Mouse (Mus musculus) neural tube, embryonic 11.5 days (tissue): ENCODE data around the gene Nid1. TPM values are rescaled to one million over a fixed set of nuclear protein-coding genes. Genes with fewer than 3 reads are reported as not detected.
"Not testable (repeated sequence)": the region's sequence is repeated elsewhere in the genome, so short reads cannot be mapped to it uniquely, and the experiment has no call there.

Experiments
- ATAC-seq: fragments of 200-750 bp; cut with Nextera tagmentation; 2 replicates; pipeline ENCODE4 v1.8.0; 2017; ENCODE audit warnings: moderate number of reproducible peaks, mild to moderate bottlenecking, moderate TSS enrichment, moderate library complexity; ENCODE audit not compliant: insufficient read depth, low FRiP score, low TSS enrichment
- DNase-seq: peaks from one replicate; pipeline ENCODE4 v3.0.0-alpha.2; 2015; ENCODE audit warnings: low spot score
- H3K27ac ChIP-seq: fragments of 300-500 bp; sonication (generic); 2 replicates; pipeline ENCODE4 v1.5.1; 2014; ENCODE audit warnings: low read depth, mild to moderate bottlenecking, low read length
- H3K27me3 ChIP-seq: fragments of 300-500 bp; sonication (generic); 2 replicates; pipeline ENCODE4 v1.6.1; 2014; ENCODE audit warnings: mild to moderate bottlenecking, low read length, mixed read lengths; ENCODE audit not compliant: control insufficient read depth, insufficient read depth
- H3K36me3 ChIP-seq: fragments of 300-500 bp; sonication (generic); 2 replicates; pipeline ENCODE4 v1.6.1; 2014; ENCODE audit warnings: mild to moderate bottlenecking, low read length, moderate library complexity, mixed read lengths; ENCODE audit not compliant: control insufficient read depth, insufficient read depth
- H3K4me1 ChIP-seq: fragments of 300-500 bp; sonication (generic); 2 replicates; pipeline ENCODE4 v1.6.1; 2014; ENCODE audit warnings: low read length, mixed read lengths; ENCODE audit not compliant: control insufficient read depth, insufficient read depth
- H3K4me2 ChIP-seq: fragments of 300-500 bp; sonication (generic); 2 replicates; pipeline ENCODE4 v1.6.1; 2014; ENCODE audit warnings: low read depth, mild to moderate bottlenecking, moderate library complexity
- H3K4me3 ChIP-seq: fragments of 300-500 bp; sonication (generic); 2 replicates; pipeline ENCODE4 v1.5.1; 2014; ENCODE audit warnings: low read depth, low read length
- H3K9ac ChIP-seq: fragments of 300-500 bp; sonication (generic); 2 replicates; pipeline ENCODE4 v1.6.1; 2014; ENCODE audit warnings: mild to moderate bottlenecking, low read length
- H3K9me3 ChIP-seq: fragments of 300-500 bp; sonication (generic); 2 replicates; pipeline ENCODE4 v1.6.1; 2016; ENCODE audit warnings: low read length; ENCODE audit not compliant: control insufficient read depth
- WGBS: fragments of 180-500 bp; shearing (Covaris S2); extraction: QIAGEN DNeasy Blood & Tissue Kit; methylation state at CpG from one replicate; pipeline ENCODE4 v1.1.7; 2014; 5-methylcytosine and 5-hydroxymethylcytosine counted together
- polyA plus RNA-seq: library from polyadenylated mRNA; unstranded; fragments of >200 nt; fragmentation: Nextera tagmentation; extraction: Ambion mirVana; gene quantifications from 2 replicates; pipeline ENCODE4 v1.2.1, GENCODE M21; 2014

Nid1 gene
- 53.1 and 54.3 TPM in 2 replicates for polyA plus RNA-seq

DNA sequence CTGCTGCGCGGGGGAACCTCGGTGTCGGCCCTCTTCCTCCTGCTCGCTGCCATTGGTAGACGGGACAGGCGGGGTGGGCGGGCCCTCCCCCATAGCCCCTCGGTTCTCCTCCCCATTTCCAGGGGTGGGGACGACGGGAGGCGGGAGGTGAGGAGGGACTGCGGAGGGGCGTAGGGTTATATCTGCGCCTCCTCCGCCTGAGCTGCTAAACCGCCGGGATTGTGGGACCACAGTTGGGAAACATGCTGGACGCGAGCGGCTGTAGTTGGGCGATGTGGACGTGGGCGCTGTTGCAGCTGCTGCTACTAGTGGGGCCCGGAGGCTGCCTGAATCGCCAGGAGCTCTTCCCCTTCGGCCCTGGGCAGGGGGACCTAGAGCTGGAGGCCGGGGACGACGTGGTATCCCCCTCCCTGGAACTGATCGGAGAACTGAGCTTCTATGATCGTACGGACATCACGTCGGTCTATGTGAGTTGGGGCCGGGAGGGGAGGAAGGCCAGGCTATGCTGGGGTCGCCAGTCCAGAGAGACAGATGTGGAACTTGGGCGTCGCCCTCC, at the start of gene Nid1:
Nid1 (plus strand) TSS at position 92 of the 556 bp plus-strand sequence.
- H3K9ac ChIP-seq, H3K27ac ChIP-seq, H3K4me2 ChIP-seq, H3K4me1 ChIP-seq, H3K27me3 ChIP-seq, H3K9me3 ChIP-seq, H3K36me3 ChIP-seq: not testable (repeated sequence)
- ATAC-seq = peak; percentile 79
- peak; percentile 25 for DNase-seq
- 0 out of 2 replicates have a peak within 1 kb of the TSS, but pooled peaks have one; percentile 10 for H3K4me3 ChIP-seq
- 0% methylated on average over 17 of the region's 39 CpGs for WGBS

GRCm38 (mm10) chr13:13393228-13394095, 43.9 kb upstream of the Nid1 start, which contains the start of gene Gpr137b:
Gene Gpr137b (minus strand): TSS chr13:13394014.
- H3K4me1 ChIP-seq, H3K27me3 ChIP-seq, H3K27ac ChIP-seq, H3K36me3 ChIP-seq, H3K9me3 ChIP-seq, H3K9ac ChIP-seq: not testable (repeated sequence)
- peak within 1 kb of the TSS; percentile 35 for H3K4me2 ChIP-seq
- DNase-seq (peak; percentile 75), ATAC-seq (peak; percentile 88)
- H3K4me3 ChIP-seq = peak within 1 kb of the TSS; percentile 29
- under 1% methylated on average over 45 of the region's 78 CpGs for WGBS

DNA sequence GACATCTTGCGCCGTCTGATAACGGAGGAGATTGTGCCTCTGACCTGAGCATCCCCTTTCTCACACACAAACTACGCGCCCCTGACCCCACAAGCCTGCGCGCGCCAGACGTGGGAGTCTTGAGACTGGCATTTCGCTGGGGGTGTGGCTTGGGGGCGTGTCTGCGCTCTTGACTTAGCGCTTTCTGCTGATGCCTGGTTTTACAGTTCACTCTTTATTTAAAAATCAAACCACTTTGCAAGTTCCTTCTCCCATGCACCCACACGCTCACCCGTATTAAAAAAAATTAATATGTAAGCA, 43.3 kb upstream of the Nid1 start:
- peak; percentile 70 for DNase-seq
- H3K4me2 ChIP-seq = peak overlapping the region; percentile 35
- H3K4me1 ChIP-seq, H3K9me3 ChIP-seq, H3K36me3 ChIP-seq, H3K9ac ChIP-seq, H3K27me3 ChIP-seq, H3K27ac ChIP-seq: not testable (repeated sequence)
- H3K4me3 ChIP-seq = peak overlapping the region; percentile 16; the same call in 1 of the 2 replicates
- ATAC-seq = peak; percentile 76
- under 1% methylated on average over 12 of the region's 15 CpGs for WGBS

- H3K4me2 ChIP-seq, H3K36me3 ChIP-seq, H3K4me3 ChIP-seq, DNase-seq, H3K9me3 ChIP-seq, ATAC-seq, H3K4me1 ChIP-seq, H3K27ac ChIP-seq, H3K27me3 ChIP-seq, H3K9ac ChIP-seq: not testable (repeated sequence)
- 81% methylated on average over 3 of the region's 3 CpGs for WGBS
These were observed 36.5 kb upstream of the Nid1 start for GRCm38 (mm10) chr13:13400851-13401250.

DNA sequence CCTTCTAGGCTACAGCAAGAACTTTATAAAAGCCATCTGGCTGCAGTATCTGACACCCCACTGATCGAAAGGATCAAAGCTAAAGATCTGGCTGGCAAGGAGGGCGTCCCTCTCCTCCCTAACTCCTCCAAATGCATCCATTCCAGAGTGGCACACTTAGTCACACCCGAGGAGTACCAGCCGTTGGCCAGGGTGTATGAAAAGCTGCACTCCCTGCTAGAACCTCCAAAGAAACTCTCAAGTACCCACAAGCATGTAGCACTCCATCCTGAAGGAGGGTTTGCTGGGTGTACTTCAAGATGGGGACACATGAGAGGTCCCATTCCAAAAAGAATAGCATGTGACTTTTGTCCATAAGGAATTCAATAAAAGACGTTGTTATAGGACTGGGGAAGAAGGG, 34.5 kb upstream of the Nid1 start:
- H3K9ac ChIP-seq, H3K36me3 ChIP-seq, H3K4me3 ChIP-seq, H3K4me1 ChIP-seq, DNase-seq, H3K4me2 ChIP-seq, H3K27ac ChIP-seq, ATAC-seq, H3K27me3 ChIP-seq, H3K9me3 ChIP-seq: not testable (repeated sequence)
- WGBS = 74% methylated on average over 5 of the region's 5 CpGs

GRCm38 (mm10) chr13:13403366-13403765, 34.0 kb upstream of the Nid1 start:
- not testable (repeated sequence) for H3K36me3 ChIP-seq, H3K27ac ChIP-seq, H3K9ac ChIP-seq, DNase-seq, H3K27me3 ChIP-seq, H3K4me3 ChIP-seq, H3K4me1 ChIP-seq, H3K4me2 ChIP-seq, H3K9me3 ChIP-seq, ATAC-seq
- WGBS = 89% methylated on average over 2 of the region's 3 CpGs

DNA sequence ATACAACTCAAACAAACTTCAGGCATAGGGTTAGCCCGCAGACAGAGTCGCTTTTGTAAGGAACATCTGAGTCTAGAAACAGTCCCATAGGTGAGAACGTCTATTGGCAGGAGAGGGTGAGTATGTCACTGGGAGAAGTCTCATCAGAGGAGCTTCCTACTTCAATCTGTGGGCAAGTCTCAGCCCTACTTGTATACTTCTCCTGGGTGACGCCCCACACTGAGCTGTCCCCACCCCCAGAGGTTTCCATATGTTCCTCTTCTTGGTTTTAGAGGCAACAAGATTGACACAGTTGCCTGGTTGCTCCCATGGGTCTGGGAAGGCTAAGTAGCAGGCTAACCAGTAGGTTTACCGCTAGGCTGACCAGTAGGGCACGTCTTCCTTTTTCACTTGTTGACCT, 33.5 kb upstream of the Nid1 start:
- H3K4me1 ChIP-seq, H3K27ac ChIP-seq, H3K4me3 ChIP-seq, H3K9ac ChIP-seq, H3K9me3 ChIP-seq, H3K27me3 ChIP-seq, H3K4me2 ChIP-seq, H3K36me3 ChIP-seq, DNase-seq, ATAC-seq: not testable (repeated sequence)
- WGBS = 79% methylated on average over 4 of the region's 6 CpGs

DNA sequence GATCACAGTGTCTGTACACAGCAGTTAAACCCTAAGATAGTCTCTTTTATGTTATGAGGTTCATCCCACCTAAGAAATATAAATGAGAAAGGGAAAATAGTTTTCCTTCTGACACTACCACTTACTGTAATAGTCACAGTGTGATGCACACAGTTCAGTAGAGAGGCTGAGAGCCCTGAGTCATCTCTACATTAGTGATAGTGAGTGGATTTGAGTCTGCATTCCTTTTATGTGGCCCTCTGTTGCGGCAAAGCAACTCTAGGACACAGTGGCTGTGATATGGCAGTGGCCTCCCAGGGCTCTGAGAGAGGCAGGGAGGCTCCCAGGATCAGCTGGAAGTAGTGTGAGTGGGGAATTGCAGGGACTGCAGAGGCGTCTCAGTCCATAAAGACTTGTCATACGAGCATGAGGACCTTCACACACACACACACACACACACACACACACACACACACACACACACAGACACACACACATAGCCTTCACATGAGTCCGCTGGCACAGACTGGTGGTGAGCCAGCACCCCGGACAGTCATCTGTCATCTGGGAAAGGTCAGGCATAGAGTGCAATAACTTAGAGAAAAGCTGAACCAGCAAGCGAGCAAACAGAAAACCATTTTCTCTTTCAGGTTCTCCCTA, 32.7 kb upstream of the Nid1 start:
- H3K27me3 ChIP-seq, ATAC-seq, H3K27ac ChIP-seq, H3K36me3 ChIP-seq, H3K4me1 ChIP-seq, DNase-seq, H3K9ac ChIP-seq, H3K4me2 ChIP-seq, H3K9me3 ChIP-seq, H3K4me3 ChIP-seq: not testable (repeated sequence)
- WGBS = 75% methylated on average over 4 of the region's 6 CpGs
